Mouse (Mus musculus) inflammation-experienced regulatory T-cells, adult 6 months (primary cell): Measurements from ENCODE around the gene Olfr64. TPM values are rescaled to one million over a fixed set of nuclear protein-coding genes. Genes with fewer than 3 reads are reported as not detected.

ENCODE experiments used
- polyA plus RNA-seq, 3 experiments: library from polyadenylated mRNA; unstranded; fragments of 100-300 nt; shearing (Covaris generic); gene quantifications; one replicate each; pipeline ENCODE4 v1.2.1; 2017

The Olfr64 gene
- polyA plus RNA-seq, 3 experiments from 2014 or later = not detected

Other genes with a start within 250 kb of the Olfr64 start
- not detected for gene Olfr623, start 230.8 kb downstream of the Olfr64 start, polyA plus RNA-seq
- not detected for gene Olfr624, start 223.3 kb downstream of the Olfr64 start, polyA plus RNA-seq
- gene Olfr625-ps1, start 211.8 kb downstream of the Olfr64 start, polyA plus RNA-seq = not detected
- gene Olfr243, start 179.8 kb downstream of the Olfr64 start, polyA plus RNA-seq = not detected
- gene Olfr628, start 164.1 kb downstream of the Olfr64 start, polyA plus RNA-seq = not detected
- not detected for gene Olfr629, start 149.5 kb downstream of the Olfr64 start, polyA plus RNA-seq
- not detected for gene Olfr630, start 137.2 kb downstream of the Olfr64 start, polyA plus RNA-seq
- gene Olfr69, start 122.9 kb downstream of the Olfr64 start, polyA plus RNA-seq = under 1 TPM in 1 of 3 experiments, not detected in 2; 0.12 TPM
- gene Olfr68, start 114.8 kb downstream of the Olfr64 start, polyA plus RNA-seq = not detected
- not detected for gene Olfr67, start 102.7 kb downstream of the Olfr64 start, polyA plus RNA-seq
- 1 to 10 TPM; 2.9 to 8.6 (median 3.0) TPM for gene Hbb-bt, start 80.5 kb downstream of the Olfr64 start, polyA plus RNA-seq
- 10 to 100 TPM in 2 of 3 experiments, 1 to 10 TPM in 1; 9.8 to 22.5 (median 18.1) TPM for gene Hbb-bs, start 66.4 kb downstream of the Olfr64 start, polyA plus RNA-seq
- not detected for gene Hbb-bh2, start 54.0 kb downstream of the Olfr64 start, polyA plus RNA-seq
- gene Hbb-bh1, start 51.3 kb downstream of the Olfr64 start, polyA plus RNA-seq = not detected
- gene Hbb-y, start 41.3 kb downstream of the Olfr64 start, polyA plus RNA-seq = not detected
- gene Olfr66, start 8.2 kb downstream of the Olfr64 start, polyA plus RNA-seq = not detected
- gene Olfr65, start 9.0 kb upstream of the Olfr64 start, polyA plus RNA-seq = not detected
- not detected for gene Olfr631, start 34.3 kb upstream of the Olfr64 start, polyA plus RNA-seq
- not detected for gene Olfr632, start 39.9 kb upstream of the Olfr64 start, polyA plus RNA-seq
- gene Olfr633, start 50.0 kb upstream of the Olfr64 start, polyA plus RNA-seq = not detected
- under 1 TPM in 1 of 3 experiments, not detected in 2; 0.07 TPM for gene Olfr635, start 76.7 kb upstream of the Olfr64 start, polyA plus RNA-seq
- not detected for gene Olfr638, start 104.3 kb upstream of the Olfr64 start, polyA plus RNA-seq
- gene Olfr639, start 122.8 kb upstream of the Olfr64 start, polyA plus RNA-seq = not detected
- not detected for gene Olfr640, start 131.1 kb upstream of the Olfr64 start, polyA plus RNA-seq
- not detected for gene Olfr641, start 141.0 kb upstream of the Olfr64 start, polyA plus RNA-seq
- not detected for gene Olfr642, start 158.2 kb upstream of the Olfr64 start, polyA plus RNA-seq
- gene 4930516K23Rik, start 167.0 kb upstream of the Olfr64 start, polyA plus RNA-seq = not detected
- not detected for gene Olfr644, start 177.4 kb upstream of the Olfr64 start, polyA plus RNA-seq
- gene Olfr645, start 191.0 kb upstream of the Olfr64 start, polyA plus RNA-seq = not detected
- not detected for gene Olfr646, start 210.4 kb upstream of the Olfr64 start, polyA plus RNA-seq
- gene Ubqln5, start 235.3 kb upstream of the Olfr64 start, polyA plus RNA-seq = not detected
- gene Olfr643, start 242.9 kb upstream of the Olfr64 start, polyA plus RNA-seq = not detected
- not detected for gene Ubqln3, start 248.8 kb upstream of the Olfr64 start, polyA plus RNA-seq